Mouse (Mus musculus): ENCODE measurements around the gene B3galt5. TPM values are rescaled to one million over a fixed set of nuclear protein-coding genes. Genes with fewer than 3 reads are reported as not detected.

B3galt5 gene
- polyA plus RNA-seq, 1 experiment from 2014 or later = 1.0 TPM

DNA sequence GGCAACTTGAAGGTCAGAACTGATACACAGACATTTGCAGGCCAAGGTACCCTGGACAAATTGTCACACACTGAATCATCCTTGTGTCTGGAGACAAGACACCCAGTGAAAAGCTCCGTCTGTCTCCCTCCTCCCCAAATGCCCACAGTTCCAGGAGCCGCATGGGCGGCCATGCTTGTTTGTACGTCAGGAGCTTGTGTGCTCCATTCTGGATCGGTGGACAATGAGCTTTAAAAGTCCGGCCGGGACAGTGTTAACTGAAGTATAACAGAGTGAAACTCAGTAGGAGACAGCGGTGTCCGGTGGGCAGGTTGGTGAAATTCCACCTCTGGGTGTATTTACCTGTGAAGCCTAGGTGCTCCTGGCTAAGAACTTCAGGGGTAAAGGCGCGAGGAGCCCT is 129.3 kb downstream of the B3galt5 start:
- ATAC-seq (ENCODE audit: low FRiP score) (no peak), DNase-seq (ENCODE audit: low spot score) (no peak)
- H3K4me2 ChIP-seq (replicated peaks; ENCODE audit: low read depth, low read length) = no peak overlapping the region
- H3K9me3 ChIP-seq (ENCODE audit: control insufficient read depth, low read length) = no peaks in the 10 kb centered on the region
- H3K9ac ChIP-seq (ENCODE audit: low read depth, low read length) = no peak overlapping the region
- no peak overlapping the region for H3K4me3 ChIP-seq (ENCODE audit: low read depth, low read length)
- H3K27me3 ChIP-seq (ENCODE audit: control insufficient read depth, insufficient read depth, low read length) = no peaks in the 10 kb centered on the region
- H3K4me1 ChIP-seq (replicated peaks; ENCODE audit: control insufficient read depth, insufficient read depth, low read length) = no peaks in the 10 kb centered on the region
- no peak overlapping the region for H3K27ac ChIP-seq (ENCODE audit: low read depth, low read length)
- H3K36me3 ChIP-seq (ENCODE audit: control insufficient read depth, insufficient read depth, low read length) = no peaks in the 10 kb centered on the region
- 84% methylated on average over 11 of the region's 11 CpGs for WGBS

Other genes starting within 250 kb of the B3galt5 start
- gene Psmg1, start 244.8 kb upstream of the B3galt5 start, polyA plus RNA-seq (2014; fragmentation: Nextera tagmentation; extraction: Ambion mirVana) = 90.0 and 94.2 TPM in 2 replicates
- 224 and 240 TPM in 2 replicates for gene Brwd1, start 153.3 kb upstream of the B3galt5 start, polyA plus RNA-seq (2014; fragmentation: Nextera tagmentation; extraction: Ambion mirVana)
- 793 and 800 TPM in 2 replicates for gene Hmgn1, start 108.1 kb upstream of the B3galt5 start, polyA plus RNA-seq (2014; fragmentation: Nextera tagmentation; extraction: Ambion mirVana)
- 121 and 128 TPM in 2 replicates for gene Wrb, start 90.4 kb upstream of the B3galt5 start, polyA plus RNA-seq (2014; fragmentation: Nextera tagmentation; extraction: Ambion mirVana)
- 1.3 and 1.4 TPM in 2 replicates for gene Lca5l, start 43.5 kb upstream of the B3galt5 start, polyA plus RNA-seq (2014; fragmentation: Nextera tagmentation; extraction: Ambion mirVana)
- 2.7 and 3.2 TPM in 2 replicates for gene Sh3bgr, start 35.4 kb upstream of the B3galt5 start, polyA plus RNA-seq (2014; fragmentation: Nextera tagmentation; extraction: Ambion mirVana)
- gene Itgb2l, start 207.8 kb downstream of the B3galt5 start, polyA plus RNA-seq (2014; fragmentation: Nextera tagmentation; extraction: Ambion mirVana) = not detected in 2 replicates
- gene Pcp4, start 231.8 kb downstream of the B3galt5 start, polyA plus RNA-seq (2014; fragmentation: Nextera tagmentation; extraction: Ambion mirVana) = 69.2 and 92.0 TPM in 2 replicates